Mouse (Mus musculus): Measurements from ENCODE around the gene Hes2. TPM values are rescaled to one million over a fixed set of nuclear protein-coding genes. Genes with fewer than 3 reads are reported as not detected.
A peak's percentile ranks its signal among the peaks of the same experiment; 100 is the strongest.

The Hes2 gene
- total and polyA plus RNA-seq, 3 experiments: 0.04 to 0.33 TPM; not detected in 1

GRCm38 (mm10) chr4:152173041-152173440, 14.4 kb downstream of the Hes2 start:
- DNase-seq (ENCODE audit: low spot score): no peak
- TF ChIP-seq POLR2AphosphoS5 (IDR thresholded peaks at IDR 0.05; ENCODE audit: insufficient replicate concordance, low read depth, low read length): no peak
- TF ChIP-seq CTCF (IDR thresholded peaks at IDR 0.05; ENCODE audit: low read depth, low read length): peak; percentile 49; the same call in 1 of the 2 replicates
- 0 out of 2 replicates have a peak, but pooled peaks have one; percentile 23 for ATAC-seq (ENCODE audit: extremely low read depth, insufficient number of reproducible peaks, low FRiP score, poor library complexity, severe bottlenecking)

DNA sequence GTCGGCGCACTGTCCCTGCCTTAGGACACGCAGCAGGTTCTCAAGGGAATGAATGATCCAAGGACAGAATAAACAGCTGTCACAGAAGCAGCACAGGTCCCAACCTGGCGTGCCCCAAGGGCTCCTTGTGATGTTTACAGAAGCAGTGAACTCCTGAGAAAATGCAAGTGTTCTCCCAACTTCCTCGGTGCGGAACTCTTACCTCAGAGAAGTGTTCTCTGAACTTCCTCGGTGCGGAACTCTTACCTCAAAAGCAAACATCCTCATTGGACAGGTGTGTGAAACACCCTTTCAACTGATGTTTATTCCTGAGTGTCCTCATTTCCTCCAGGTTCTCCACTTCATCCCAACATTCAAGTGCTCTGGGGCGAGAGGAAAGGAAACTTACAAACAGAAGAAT, 15.3 kb downstream of the Hes2 start:
- Histone ChIP-seq H3K36me3 (replicated peaks) (no peaks in the 10 kb centered on the region), H3K4me3 (ENCODE audit: low read depth, low read length) (no peak overlapping the region), H3K9me3 (replicated peaks) (peaks cover 6% of the 10 kb centered on the region), H3K27me3 (ENCODE audit: insufficient read depth, low read length) (peaks cover 8% of the 10 kb centered on the region; the same call in 1 of the 2 replicates), H3K4me1 (ENCODE audit: insufficient read depth, low read depth, low read length) (peaks cover 30% of the 10 kb centered on the region)
- no peak for ATAC-seq (ENCODE audit: extremely low read depth, insufficient number of reproducible peaks, low FRiP score, poor library complexity, severe bottlenecking)
- no peak for TF ChIP-seq GATA2 (IDR thresholded peaks at IDR 0.05; ENCODE audit: borderline replicate concordance, low read depth, low read length)
- TF ChIP-seq TAL1 (conservative IDR thresholded peaks at IDR 0.05; ENCODE audit: low read depth, low read length): no peak
- DNase-seq (ENCODE audit: low spot score): no peak

More at GRCm38 (mm10) chr4:152173041-152173440, 14.4 kb downstream of the Hes2 start:
- H3K36me3 ChIP-seq (replicated peaks): no peaks in the 10 kb centered on the region
- no peak overlapping the region for H3K4me3 ChIP-seq (ENCODE audit: low read depth, low read length)
- H3K4me1 ChIP-seq (ENCODE audit: insufficient read depth, low read depth, low read length): peaks cover 22% of the 10 kb centered on the region
- peaks cover 6% of the 10 kb centered on the region for H3K9me3 ChIP-seq (replicated peaks)
- H3K27me3 ChIP-seq (ENCODE audit: insufficient read depth, low read length): peaks cover 12% of the 10 kb centered on the region; the same call in 1 of the 2 replicates

GRCm38 (mm10) chr4:152176638-152177037, 18.0 kb downstream of the Hes2 start:
- H3K4me3 ChIP-seq (ENCODE audit: low read depth, low read length): no peak overlapping the region; the same call in 1 of the 2 replicates
- H3K27me3 ChIP-seq (ENCODE audit: insufficient read depth, low read length): no peaks in the 10 kb centered on the region

GRCm38 (mm10) chr4:152177174-152177536, 18.5 kb downstream of the Hes2 start:
- H3K9me3 ChIP-seq (replicated peaks): peaks cover 4% of the 10 kb centered on the region
- no peaks in the 10 kb centered on the region for H3K27me3 ChIP-seq (ENCODE audit: insufficient read depth, low read length)
- DNase-seq (ENCODE audit: low spot score) (no peak), ATAC-seq (ENCODE audit: extremely low read depth, insufficient number of reproducible peaks, low FRiP score, poor library complexity, severe bottlenecking) (no peak)
- TF ChIP-seq GATA1 (IDR thresholded peaks at IDR 0.05; ENCODE audit: borderline replicate concordance, low read length): no peak
- peaks cover 58% of the 10 kb centered on the region for H3K4me1 ChIP-seq (ENCODE audit: insufficient read depth, low read depth, low read length)
- peak overlapping the region; percentile 87 for H3K4me3 ChIP-seq (ENCODE audit: low read depth, low read length)
- peaks cover 24% of the 10 kb centered on the region for H3K36me3 ChIP-seq (replicated peaks)

More at GRCm38 (mm10) chr4:152176638-152177037, 18.0 kb downstream of the Hes2 start:
- Histone ChIP-seq H3K36me3 (replicated peaks) (peaks cover 19% of the 10 kb centered on the region), H3K4me1 (ENCODE audit: insufficient read depth, low read depth, low read length) (peaks cover 57% of the 10 kb centered on the region), H3K9me3 (replicated peaks) (peaks cover 4% of the 10 kb centered on the region)
- DNase-seq (ENCODE audit: low spot score) (no peak), ATAC-seq (ENCODE audit: extremely low read depth, insufficient number of reproducible peaks, low FRiP score, poor library complexity, severe bottlenecking) (no peak)
- TF ChIP-seq CTCF (IDR thresholded peaks at IDR 0.05; ENCODE audit: low read depth, low read length) (no peak), GATA2 (IDR thresholded peaks at IDR 0.05; ENCODE audit: borderline replicate concordance, low read depth, low read length) (no peak), POLR2AphosphoS5 (IDR thresholded peaks at IDR 0.05; ENCODE audit: insufficient replicate concordance, low read depth, low read length) (no peak), TAL1 (conservative IDR thresholded peaks at IDR 0.05; ENCODE audit: low read depth, low read length) (no peak), GATA1 (IDR thresholded peaks at IDR 0.05; ENCODE audit: borderline replicate concordance, low read length) (no peak)

- peak within 1 kb of the TSS; percentile 87 for H3K4me3 ChIP-seq (ENCODE audit: low read depth, low read length)
- peak; percentile 70 for ATAC-seq (ENCODE audit: extremely low read depth, insufficient number of reproducible peaks, low FRiP score, poor library complexity, severe bottlenecking)
- TF ChIP-seq GATA2 (IDR thresholded peaks at IDR 0.05; ENCODE audit: borderline replicate concordance, low read depth, low read length) (no peak), POLR2AphosphoS5 (IDR thresholded peaks at IDR 0.05; ENCODE audit: insufficient replicate concordance, low read depth, low read length) (no peak), TAL1 (conservative IDR thresholded peaks at IDR 0.05; ENCODE audit: low read depth, low read length) (no peak), GATA1 (IDR thresholded peaks at IDR 0.05; ENCODE audit: borderline replicate concordance, low read length) (no peak), CTCF (IDR thresholded peaks at IDR 0.05; ENCODE audit: low read depth, low read length) (no peak)
- peaks cover 30% of the 10 kb centered on the region for H3K36me3 ChIP-seq (replicated peaks)
- H3K9me3 ChIP-seq (replicated peaks): peaks cover 4% of the 10 kb centered on the region
- H3K27me3 ChIP-seq (ENCODE audit: insufficient read depth, low read length): no peaks in the 10 kb centered on the region
- peak; percentile 95 for DNase-seq (ENCODE audit: low spot score)
- H3K4me1 ChIP-seq (ENCODE audit: insufficient read depth, low read depth, low read length): peaks cover 58% of the 10 kb centered on the region
Measured at GRCm38 (mm10) chr4:152177537-152178343, 19.1 kb downstream of the Hes2 start, which contains the start of gene Acot7. TSS of gene Acot7 (plus strand) at chr4:152178134.

DNA sequence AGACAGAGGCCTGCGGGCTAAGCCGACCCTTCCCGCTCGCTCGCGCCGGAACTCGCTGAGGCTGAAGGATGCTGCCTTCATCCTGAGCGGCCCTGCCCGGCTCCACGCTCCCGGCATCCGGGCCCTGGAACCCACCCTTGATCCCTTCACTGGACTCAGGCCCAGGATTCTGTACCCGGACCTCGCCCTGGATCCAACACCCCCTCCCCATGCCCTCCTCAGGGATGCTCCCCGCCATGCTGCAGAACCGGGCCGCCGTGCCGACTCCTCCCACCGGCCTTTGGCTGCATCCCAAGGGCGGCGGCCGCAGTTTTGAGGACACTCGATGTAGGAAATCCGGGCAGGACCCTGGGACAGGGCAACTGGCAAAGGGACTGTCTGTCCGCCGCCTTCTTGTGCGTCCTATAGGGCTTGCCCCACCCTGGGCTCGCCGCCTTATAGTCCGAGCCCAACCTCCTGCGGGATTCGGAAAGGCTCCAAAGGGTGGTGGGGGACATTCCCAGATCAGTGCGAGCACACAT, 19.7 kb downstream of the Hes2 start:
- TF ChIP-seq TAL1 (conservative IDR thresholded peaks at IDR 0.05; ENCODE audit: low read depth, low read length) (no peak), POLR2AphosphoS5 (IDR thresholded peaks at IDR 0.05; ENCODE audit: insufficient replicate concordance, low read depth, low read length) (no peak), GATA2 (IDR thresholded peaks at IDR 0.05; ENCODE audit: borderline replicate concordance, low read depth, low read length) (no peak), CTCF (IDR thresholded peaks at IDR 0.05; ENCODE audit: low read depth, low read length) (no peak), GATA1 (IDR thresholded peaks at IDR 0.05; ENCODE audit: borderline replicate concordance, low read length) (no peak)
- H3K4me1 ChIP-seq (ENCODE audit: insufficient read depth, low read depth, low read length): peaks cover 58% of the 10 kb centered on the region
- DNase-seq (ENCODE audit: low spot score): no peak
- H3K36me3 ChIP-seq (replicated peaks): peaks cover 34% of the 10 kb centered on the region
- H3K4me3 ChIP-seq (ENCODE audit: low read depth, low read length): peak overlapping the region; percentile 87
- peaks cover 3% of the 10 kb centered on the region for H3K9me3 ChIP-seq (replicated peaks)
- no peak for ATAC-seq (ENCODE audit: extremely low read depth, insufficient number of reproducible peaks, low FRiP score, poor library complexity, severe bottlenecking)
- no peaks in the 10 kb centered on the region for H3K27me3 ChIP-seq (ENCODE audit: insufficient read depth, low read length)

Measured in G1E (cell line).